Mouse (Mus musculus) liver, embryonic 14.5 days (tissue): ENCODE data around the gene Emid1. TPM values are rescaled to one million over a fixed set of nuclear protein-coding genes. Genes with fewer than 3 reads are reported as not detected.
"Not testable (repeated sequence)": the region's sequence is repeated elsewhere in the genome, so short reads cannot be mapped to it uniquely, and the experiment has no call there.

Source experiments
- ATAC-seq: fragments of 200-750 bp; cut with Nextera tagmentation; 2 replicates; pipeline ENCODE4 v1.8.0; 2017; ENCODE audit warnings: moderate number of reproducible peaks, mild to moderate bottlenecking, moderate library complexity; ENCODE audit not compliant: insufficient read depth
- DNase-seq, 3 experiments: peaks; one replicate each; pipeline ENCODE4 v3.0.0-alpha.2; 2012 to 2013; ENCODE audit warnings: low read depth in 3 of 3, low spot score in 3 of 3
- H3K27ac ChIP-seq: fragments of 300-500 bp; sonication (generic); 2 replicates; pipeline ENCODE4 v1.5.1; 2014; ENCODE audit warnings: moderate library complexity, mild to moderate bottlenecking, control low read depth, inconsistent platforms
- H3K27me3 ChIP-seq: fragments of 300-500 bp; sonication (generic); 2 replicates; pipeline ENCODE4 v1.6.1; 2014; ENCODE audit warnings: mild to moderate bottlenecking, low read length, moderate library complexity; ENCODE audit not compliant: control insufficient read depth, insufficient read depth
- H3K36me3 ChIP-seq: fragments of 300-500 bp; sonication (generic); replicated peaks from 2 replicates; pipeline ENCODE4 v1.6.1; 2014; ENCODE audit warnings: low read depth; ENCODE audit not compliant: control insufficient read depth, insufficient read depth
- H3K4me1 ChIP-seq, 2 experiments: fragments of 200-500 bp in 1 of 2; fragments of 300-500 bp in 1 of 2; sonication (generic) in 1 of 2; replicated peaks; 2 replicates each; pipeline ENCODE4 v1.6.1; 2012 to 2014; ENCODE audit warnings: antibody characterized with exemption in 1 of 2, inconsistent platforms in 1 of 2, low read length in 1 of 2; ENCODE audit not compliant: control insufficient read depth in 2 of 2, insufficient read depth in 2 of 2
- H3K4me2 ChIP-seq: fragments of 300-500 bp; sonication (generic); 2 replicates; pipeline ENCODE4 v1.6.1; 2014; ENCODE audit warnings: low read depth, mild to moderate bottlenecking, control low read depth, moderate library complexity
- H3K4me3 ChIP-seq, 2 experiments: fragments of 200-500 bp in 1 of 2; fragments of 300-500 bp in 1 of 2; sonication (generic) in 1 of 2; 2 replicates each; pipeline ENCODE4 v1.5.1; 2012 to 2014; ENCODE audit warnings: low read depth in 2 of 2, low read length in 2 of 2, mild to moderate bottlenecking in 2 of 2, control low read depth in 1 of 2, inconsistent platforms in 1 of 2, moderate library complexity in 1 of 2; ENCODE audit not compliant: insufficient read depth in 1 of 2
- H3K9ac ChIP-seq: fragments of 300-500 bp; sonication (generic); replicated peaks from 2 replicates; pipeline ENCODE4 v1.6.1; 2014; ENCODE audit warnings: mild to moderate bottlenecking, control low read depth, moderate library complexity
- H3K9me3 ChIP-seq: fragments of 300-500 bp; sonication (generic); 2 replicates; pipeline ENCODE4 v1.6.1; 2016; ENCODE audit warnings: low read length, mixed read lengths; ENCODE audit not compliant: control insufficient read depth
- CTCF ChIP-seq: IDR thresholded peaks from 2 replicates; pipeline ENCODE4 v1.5.1; 2016; ENCODE audit warnings: antibody characterized with exemption, low read depth, control low read depth
- EP300 ChIP-seq: IDR thresholded peaks from 2 replicates; pipeline ENCODE4 v1.6.1; 2016; ENCODE audit warnings: antibody characterized with exemption, low read depth
- WGBS: fragments of 180-500 bp; shearing (Covaris S2); extraction: QIAGEN DNeasy Blood & Tissue Kit; methylation state at CpG from one replicate; pipeline ENCODE4 v1.1.7; 2014; ENCODE audit not compliant: insufficient replicate concordance; 5-methylcytosine and 5-hydroxymethylcytosine counted together
- polyA plus RNA-seq, 2 experiments: library from polyadenylated mRNA; depleted of rRNA in 1 of 2; stranded (reverse) in 1 of 2; unstranded in 1 of 2; fragments of >200 nt; fragmentation: Nextera tagmentation in 1 of 2; extraction: Ambion mirVana in 1 of 2; gene quantifications; 2 replicates each; pipeline versions ENCODE4 v1.2.1 to v1.2.3; 2012 to 2014

The Emid1 gene
- polyA plus RNA-seq, 2 experiments = 1.3 to 1.5 TPM

DNA sequence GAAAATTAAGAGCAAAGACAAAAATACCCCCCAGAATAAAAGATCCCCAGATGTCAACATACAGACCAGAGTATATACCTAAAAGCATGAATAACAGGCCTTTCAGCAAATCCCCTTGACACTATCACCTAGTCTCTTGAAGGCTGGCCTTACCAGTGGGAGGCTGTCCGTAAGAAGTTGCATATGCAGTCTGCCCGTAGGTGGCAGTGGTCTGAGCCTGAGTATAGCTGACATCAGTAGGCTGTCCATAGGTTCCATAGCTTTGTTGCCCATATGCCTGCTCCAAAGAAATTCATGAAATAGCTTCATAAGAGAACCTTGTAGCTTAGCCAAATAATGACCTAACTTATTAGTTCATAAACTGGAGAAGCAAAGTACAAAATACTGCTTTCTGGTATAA, 60.4 kb downstream of the Emid1 start:
- H3K4me1 ChIP-seq = peaks cover 6% of the 10 kb centered on the region in 2 experiments; a peak in 3 of 4 replicates
- H3K4me3 ChIP-seq = no peak overlapping the region
- no peak for ATAC-seq
- TF ChIP-seq EP300 (no peak), CTCF (peak; percentile 50)
- H3K9ac ChIP-seq = no peak overlapping the region
- no peaks in the 10 kb centered on the region for H3K27me3 ChIP-seq
- H3K27ac ChIP-seq = no peak overlapping the region
- no peak overlapping the region for H3K4me2 ChIP-seq
- H3K36me3 ChIP-seq = peaks cover 61% of the 10 kb centered on the region
- WGBS = 51% methylated on average over 2 of the region's 2 CpGs
- DNase-seq = no peak
- H3K9me3 ChIP-seq = no peaks in the 10 kb centered on the region

DNA sequence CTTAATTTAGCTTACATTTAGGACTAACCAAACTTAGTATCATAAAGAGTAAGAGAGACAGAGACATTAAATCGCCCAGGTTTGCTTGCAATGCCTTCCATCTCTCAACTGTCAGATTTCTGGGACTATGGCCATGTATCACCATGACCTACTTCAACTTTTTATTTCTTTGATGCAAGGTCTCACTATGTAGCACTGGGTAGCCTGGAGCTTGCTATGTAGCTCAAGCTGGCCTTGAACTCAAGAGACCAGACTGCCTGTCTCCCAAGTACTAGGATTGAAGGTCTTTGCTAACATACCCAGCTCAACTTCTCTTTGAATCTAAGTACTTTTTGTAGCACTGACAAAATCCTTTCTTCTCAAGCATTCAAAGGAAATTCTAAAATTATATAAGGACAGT, 62.9 kb downstream of the Emid1 start:
- DNase-seq = no peak
- peaks cover 84% of the 10 kb centered on the region for H3K36me3 ChIP-seq

DNA sequence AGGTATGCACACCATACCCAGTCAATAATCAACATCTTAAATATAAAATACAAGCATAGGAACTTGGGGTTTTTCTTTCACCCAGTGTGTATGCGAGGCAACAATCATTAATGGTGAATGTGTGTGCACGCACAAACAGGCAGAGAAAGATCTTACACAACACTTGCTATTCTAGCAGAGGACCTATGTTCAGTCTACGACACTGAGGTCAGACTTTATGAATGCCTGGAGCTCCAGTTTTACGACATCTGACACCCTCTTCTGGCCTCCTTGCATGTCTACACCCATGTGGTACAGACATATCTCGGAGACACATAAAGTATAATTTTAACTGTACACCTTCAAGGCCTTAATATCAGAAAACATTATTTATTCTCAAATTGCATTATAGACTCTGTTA, 75.2 kb downstream of the Emid1 start:
- not testable (repeated sequence) for H3K27ac ChIP-seq, H3K27me3 ChIP-seq, H3K4me3 ChIP-seq, H3K4me2 ChIP-seq, ATAC-seq, H3K9ac ChIP-seq, DNase-seq, H3K4me1 ChIP-seq, H3K9me3 ChIP-seq
- WGBS = 88% methylated on average over 4 of the region's 5 CpGs
- peaks cover 81% of the 10 kb centered on the region for H3K36me3 ChIP-seq

More for the DNA sequence above, 62.9 kb downstream of the Emid1 start:
- Histone ChIP-seq H3K27ac (no peak overlapping the region), H3K4me2 (no peak overlapping the region), H3K9ac (no peak overlapping the region), H3K9me3 (no peaks in the 10 kb centered on the region), H3K4me3 (no peak overlapping the region), H3K27me3 (no peaks in the 10 kb centered on the region), H3K4me1 (no peaks in the 10 kb centered on the region)
- ATAC-seq = no peak
- 100% methylated on average over 1 of the region's 1 CpGs for WGBS
- no peak for TF ChIP-seq EP300
- TF ChIP-seq CTCF = no peak

DNA sequence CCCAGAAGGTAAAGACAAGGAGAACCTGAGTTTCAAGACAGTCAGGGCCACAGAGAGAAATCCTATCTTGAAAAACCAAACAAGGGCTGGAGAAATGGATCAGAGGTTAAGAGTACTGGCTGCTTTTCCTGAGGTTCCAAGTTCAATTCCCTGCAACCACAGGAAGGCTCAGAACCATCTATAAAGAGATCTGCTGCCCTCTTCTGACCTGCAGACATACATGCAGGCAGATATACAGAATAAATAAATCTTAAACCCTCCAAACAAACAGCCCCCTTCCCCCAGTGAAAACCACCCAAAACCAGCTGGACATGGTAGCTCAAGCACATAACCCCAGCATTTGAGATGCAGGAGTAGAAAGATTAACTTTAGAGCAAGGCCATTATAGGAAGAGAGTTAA, 76.3 kb downstream of the Emid1 start:
- DNase-seq = no peak
- ATAC-seq = no peak
- no peak; the same call in 1 of the 2 replicates for TF ChIP-seq CTCF
- TF ChIP-seq EP300 = no peak
- Histone ChIP-seq H3K4me3 (no peak overlapping the region), H3K9me3 (no peaks in the 10 kb centered on the region), H3K4me2 (no peak overlapping the region), H3K4me1 (no peaks in the 10 kb centered on the region), H3K9ac (no peak overlapping the region), H3K27ac (no peak overlapping the region), H3K36me3 (peaks cover 85% of the 10 kb centered on the region), H3K27me3 (no peaks in the 10 kb centered on the region)

- Histone ChIP-seq H3K27me3 (no peaks in the 10 kb centered on the region), H3K4me1 (no peaks in the 10 kb centered on the region), H3K36me3 (peaks cover 85% of the 10 kb centered on the region), H3K4me3 (no peak overlapping the region), H3K9ac (no peak overlapping the region), H3K9me3 (no peaks in the 10 kb centered on the region), H3K27ac (no peak overlapping the region), H3K4me2 (no peak overlapping the region)
- WGBS = 58% methylated on average over 4 of the region's 4 CpGs
- ATAC-seq (no peak), DNase-seq (no peak)
- no peak for TF ChIP-seq EP300
- peak; percentile 64 for TF ChIP-seq CTCF
These were observed 77.2 kb downstream of the Emid1 start for GRCm38 (mm10) chr11:5074882-5075281.
